Mouse (Mus musculus) testis, adult 2 months (tissue): ENCODE results near the gene Lrrc8d. TPM values are rescaled to one million over a fixed set of nuclear protein-coding genes. Genes with fewer than 3 reads are reported as not detected.

Experiments used
- H3K27ac ChIP-seq: fragments of 200-500 bp; 2 replicates; pipeline ENCODE4 v1.5.1; 2012; ENCODE audit warnings: low read depth, low read length; ENCODE audit not compliant: control insufficient read depth, insufficient read depth
- H3K27me3 ChIP-seq: fragments of 200-500 bp; 2 replicates; pipeline ENCODE4 v1.6.1; 2012; ENCODE audit warnings: mild to moderate bottlenecking, low read length, moderate library complexity; ENCODE audit not compliant: control insufficient read depth, insufficient read depth
- H3K36me3 ChIP-seq: fragments of 200-500 bp; 2 replicates; pipeline ENCODE4 v1.6.1; 2012; ENCODE audit warnings: mild to moderate bottlenecking, low read length; ENCODE audit not compliant: control insufficient read depth, insufficient read depth
- H3K4me1 ChIP-seq: fragments of 200-500 bp; 2 replicates; pipeline ENCODE4 v1.6.1; 2012; ENCODE audit warnings: low read length; ENCODE audit not compliant: control insufficient read depth, insufficient read depth
- H3K4me3 ChIP-seq: fragments of 200-500 bp; 2 replicates; pipeline ENCODE4 v1.5.1; 2012; ENCODE audit warnings: low read depth, mild to moderate bottlenecking, low read length, moderate library complexity, mixed read lengths; ENCODE audit not compliant: control insufficient read depth
- CTCF ChIP-seq: fragments of 200-500 bp; IDR thresholded peaks from 2 replicates; pipeline ENCODE4 v1.5.1; 2012; ENCODE audit warnings: low read depth, mild to moderate bottlenecking, inconsistent platforms, low read length, moderate library complexity; ENCODE audit not compliant: control insufficient read depth, insufficient read depth, insufficient replicate concordance
- POLR2A ChIP-seq: fragments of 200-500 bp; IDR thresholded peaks from 2 replicates; pipeline ENCODE4 v1.6.1; 2012; ENCODE audit warnings: low read depth, mild to moderate bottlenecking, inconsistent platforms, low read length, moderate library complexity; ENCODE audit not compliant: control insufficient read depth
- polyA plus RNA-seq: library from polyadenylated mRNA; depleted of rRNA; stranded (reverse); fragments of >200 nt; gene quantifications from 2 replicates; pipeline ENCODE4 v1.2.3, GENCODE M21; 2012

Lrrc8d gene
- polyA plus RNA-seq, 1 experiment: 4.8 TPM

DNA sequence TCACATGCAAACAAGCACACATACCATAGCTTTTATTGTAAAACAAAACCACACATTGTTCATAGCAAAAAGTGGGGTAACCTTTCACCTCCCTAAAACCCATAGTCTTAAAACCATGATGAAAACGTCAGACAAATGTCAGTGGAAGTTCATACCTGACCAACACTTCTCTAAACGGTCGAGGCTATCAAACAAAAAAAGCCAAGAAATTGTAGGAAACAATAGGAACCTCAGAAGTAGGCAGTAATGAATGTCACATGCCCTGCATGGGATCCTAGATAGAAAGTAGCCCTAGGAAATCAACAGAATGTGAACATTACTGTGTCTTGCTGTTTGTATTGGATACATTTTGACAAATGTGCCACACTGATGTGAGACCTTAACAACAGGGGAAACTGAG, 79.0 kb downstream of the Lrrc8d start:
- Histone ChIP-seq H3K27me3 (no peaks in the 10 kb centered on the region), H3K4me1 (no peaks in the 10 kb centered on the region; the same call in 1 of the 2 replicates), H3K27ac (no peak overlapping the region), H3K36me3 (no peaks in the 10 kb centered on the region), H3K4me3 (no peak overlapping the region)
- no peak for TF ChIP-seq POLR2A
- no peak for TF ChIP-seq CTCF

DNA sequence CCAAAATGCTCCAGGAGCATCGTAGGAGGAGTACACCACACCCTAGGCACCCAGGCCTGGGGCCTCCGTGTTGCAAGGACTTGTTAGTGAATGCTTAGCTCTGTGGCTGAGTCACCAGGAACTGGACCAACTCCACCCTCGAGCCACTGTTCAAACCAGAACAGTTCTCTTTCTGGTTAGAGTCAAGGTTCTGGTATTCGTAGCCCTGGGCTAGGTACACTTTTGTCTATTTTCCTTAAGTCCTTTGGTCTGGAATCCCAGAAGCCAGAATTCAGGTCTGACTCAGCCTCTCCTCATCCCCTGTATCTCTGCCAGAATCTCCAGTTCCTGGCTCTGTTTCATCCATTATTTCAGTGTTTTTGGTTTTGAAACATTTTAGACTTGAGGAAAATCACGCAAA, 79.6 kb downstream of the Lrrc8d start:
- Histone ChIP-seq H3K36me3 (no peaks in the 10 kb centered on the region), H3K27ac (no peak overlapping the region), H3K4me3 (no peak overlapping the region), H3K27me3 (no peaks in the 10 kb centered on the region), H3K4me1 (no peaks in the 10 kb centered on the region; the same call in 1 of the 2 replicates)
- TF ChIP-seq POLR2A (no peak), CTCF (no peak)

GRCm38 (mm10) chr5:105783848-105784247, 84.1 kb downstream of the Lrrc8d start:
- Histone ChIP-seq H3K27me3 (no peaks in the 10 kb centered on the region), H3K36me3 (no peaks in the 10 kb centered on the region), H3K4me3 (no peak overlapping the region), H3K27ac (no peak overlapping the region), H3K4me1 (no peaks in the 10 kb centered on the region)
- TF ChIP-seq CTCF (no peak), POLR2A (no peak)

DNA sequence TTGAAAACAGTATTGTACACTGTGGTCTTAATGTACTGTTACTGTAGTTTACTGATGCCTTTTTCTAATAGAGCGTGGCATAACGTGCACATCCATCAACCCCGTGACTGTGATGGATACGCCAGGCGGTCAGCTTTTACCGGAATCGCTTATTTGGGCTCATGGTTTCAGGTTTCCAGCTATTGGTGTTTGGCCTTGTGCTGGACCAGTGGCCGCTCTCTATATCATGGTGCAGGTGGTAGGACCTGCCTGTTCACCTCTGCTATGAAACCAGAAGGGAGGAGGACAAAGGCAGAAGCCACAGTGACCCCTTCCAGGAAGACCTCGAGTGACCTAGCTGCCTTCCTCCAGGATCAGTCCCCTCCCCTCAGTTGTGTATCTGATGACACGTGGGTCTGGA, 85.0 kb downstream of the Lrrc8d start:
- no peaks in the 10 kb centered on the region for H3K27me3 ChIP-seq
- TF ChIP-seq POLR2A: no peak
- no peak for TF ChIP-seq CTCF
- no peak overlapping the region for H3K27ac ChIP-seq
- H3K4me3 ChIP-seq: no peak overlapping the region
- no peaks in the 10 kb centered on the region for H3K4me1 ChIP-seq
- no peaks in the 10 kb centered on the region for H3K36me3 ChIP-seq

DNA sequence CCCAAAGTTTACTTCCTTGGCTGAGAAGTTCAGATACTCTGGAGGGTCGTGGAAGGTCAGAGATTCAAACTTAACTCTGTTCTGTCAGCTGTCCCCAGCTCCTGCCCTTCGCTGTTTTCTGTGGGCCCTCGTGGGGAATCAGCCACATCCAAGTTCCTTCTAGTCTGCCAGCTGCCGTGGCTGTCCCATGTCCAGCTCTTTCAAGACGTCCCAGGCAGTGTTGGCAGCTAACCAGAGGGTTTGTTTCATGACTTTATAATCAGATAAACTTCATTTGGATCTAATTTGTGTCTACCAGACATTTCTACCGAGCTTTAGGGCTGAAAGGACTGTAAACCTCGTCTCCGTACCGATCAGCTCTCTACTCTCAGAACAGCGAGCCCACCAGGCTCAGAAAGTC, 87.8 kb downstream of the Lrrc8d start:
- H3K4me1 ChIP-seq: no peaks in the 10 kb centered on the region
- no peaks in the 10 kb centered on the region for H3K27me3 ChIP-seq
- H3K36me3 ChIP-seq: no peaks in the 10 kb centered on the region
- no peak overlapping the region for H3K4me3 ChIP-seq
- no peak overlapping the region for H3K27ac ChIP-seq
- TF ChIP-seq CTCF: no peak
- TF ChIP-seq POLR2A: no peak

DNA sequence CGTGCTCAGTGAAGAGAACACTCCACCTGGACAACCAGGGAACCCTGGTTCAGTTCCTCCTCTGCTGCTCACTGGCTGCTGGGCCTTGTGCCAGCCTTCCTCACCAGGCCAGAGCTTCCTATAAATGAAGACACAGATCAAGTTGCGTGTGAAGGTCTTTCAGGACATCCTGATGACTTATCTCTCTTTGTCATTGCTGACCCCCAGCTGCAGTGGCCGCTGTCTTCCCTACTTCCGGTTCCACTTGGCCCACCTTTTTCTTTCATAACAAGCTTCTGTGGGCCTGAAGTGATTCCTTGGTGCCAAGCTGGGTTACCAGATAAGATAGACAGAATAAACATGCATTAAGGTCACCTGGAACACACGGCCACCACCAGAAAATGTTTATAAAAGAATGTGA, 90.0 kb downstream of the Lrrc8d start:
- TF ChIP-seq CTCF (no peak), POLR2A (no peak)
- H3K27me3 ChIP-seq: no peaks in the 10 kb centered on the region
- H3K4me1 ChIP-seq: no peaks in the 10 kb centered on the region

GRCm38 (mm10) chr5:105792331-105792801, 92.6 kb downstream of the Lrrc8d start:
- Histone ChIP-seq H3K4me1 (no peaks in the 10 kb centered on the region), H3K4me3 (no peak overlapping the region), H3K27ac (no peak overlapping the region), H3K27me3 (no peaks in the 10 kb centered on the region), H3K36me3 (no peaks in the 10 kb centered on the region)
- TF ChIP-seq POLR2A (no peak), CTCF (no peak)

More for the DNA sequence above, 90.0 kb downstream of the Lrrc8d start:
- no peak overlapping the region for H3K4me3 ChIP-seq
- no peaks in the 10 kb centered on the region for H3K36me3 ChIP-seq
- H3K27ac ChIP-seq: no peak overlapping the region

DNA sequence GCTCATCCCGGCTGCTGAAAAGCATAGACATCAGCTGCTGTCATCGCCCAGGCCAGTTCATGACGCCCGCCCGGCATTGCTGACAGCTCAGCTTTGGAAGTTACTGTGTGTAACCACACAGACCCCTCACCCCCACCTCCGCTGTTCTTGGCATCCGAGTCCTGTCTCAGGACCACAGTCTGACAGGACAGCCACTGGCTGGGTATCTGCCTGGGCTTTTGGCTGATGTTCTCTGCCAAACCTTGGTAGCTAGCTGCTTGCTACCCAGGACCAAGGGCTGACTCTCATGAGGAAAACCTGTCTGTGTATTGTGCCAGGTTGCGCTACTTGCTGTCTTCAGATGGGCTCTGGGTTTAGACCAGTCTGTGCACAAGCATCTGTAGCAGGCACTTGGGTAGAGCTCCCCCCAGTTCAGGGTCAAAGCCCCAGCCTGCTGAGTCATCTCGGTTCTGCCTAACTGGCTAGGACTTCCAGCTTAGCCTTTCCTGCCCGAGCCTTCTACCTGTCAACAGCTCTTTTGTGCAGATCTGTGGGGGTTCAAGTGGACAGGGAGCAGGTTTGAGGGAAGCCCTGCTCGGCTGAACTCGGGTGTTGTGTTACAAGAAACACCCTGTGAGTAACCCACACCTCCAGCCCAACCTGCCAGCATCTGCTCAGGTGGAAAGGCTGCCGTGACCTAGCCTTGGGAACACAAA, 93.2 kb downstream of the Lrrc8d start:
- no peaks in the 10 kb centered on the region for H3K27me3 ChIP-seq
- H3K4me1 ChIP-seq: no peaks in the 10 kb centered on the region
- no peaks in the 10 kb centered on the region for H3K36me3 ChIP-seq
- H3K27ac ChIP-seq: no peak overlapping the region
- no peak overlapping the region for H3K4me3 ChIP-seq
- TF ChIP-seq CTCF (no peak), POLR2A (no peak)
